ENCODE assay signal across 7 mouse cellular contexts in genomic region chr16:85899301-85899721, GRCm38 (mm10). TPM values are rescaled to one million over a fixed set of nuclear protein-coding genes. Genes with fewer than 3 reads are reported as not detected.
DNase-seq lines count a peak whose midpoint lies in the region; ATAC-seq lines count a peak whose summit lies in the region.

No protein-coding gene starts in this region.

- H3K9ac ChIP-seq in liver, embryonic 15.5 days = no peak overlapping the region
- H3K9ac ChIP-seq in neural tube, embryonic 14.5 days (replicated peaks; ENCODE audit: low read depth, low read length) = peak overlapping the region; percentile 57

- peak overlapping the region; percentile 62; the same call in 1 of the 2 replicates for H3K4me2 ChIP-seq in liver, embryonic 15.5 days
- H3K4me2 ChIP-seq in neural tube, embryonic 14.5 days (ENCODE audit: low read depth, low read length) = peak overlapping the region; percentile 94

- no peak for ATAC-seq in liver, embryonic 15.5 days (ENCODE audit: insufficient read depth)
- ATAC-seq in neural tube, embryonic 14.5 days (ENCODE audit: low read depth) = peak; percentile 52

- DNase-seq in ZHBTc4 (ENCODE audit: low read depth, low spot score) = peak; percentile 57
- peak; percentile 44 to 59 for DNase-seq in cerebellum, postnatal 25 days
- DNase-seq in gastrocnemius, postnatal 36 days = peak; percentile 33 to 43
- DNase-seq in kidney, adult 11 months = peak; percentile 10
- no peak for DNase-seq in yolk sac, embryonic 10.5 days (ENCODE audit: low spot score)

- no peak overlapping the region for H3K27ac ChIP-seq in liver, embryonic 15.5 days (replicated peaks)
- no peak overlapping the region for H3K27ac ChIP-seq in neural tube, embryonic 14.5 days (ENCODE audit: low read depth, low read length)

- H3K4me1 ChIP-seq in liver, embryonic 15.5 days (replicated peaks) = no peaks in the 10 kb centered on the region
- peaks cover 3% of the 10 kb centered on the region; the same call in 1 of the 2 replicates for H3K4me1 ChIP-seq in neural tube, embryonic 14.5 days (ENCODE audit: control insufficient read depth, insufficient read depth, low read length)

- peak overlapping the region; percentile 47; the same call in 1 of the 2 replicates for H3K4me3 ChIP-seq in liver, embryonic 15.5 days (replicated peaks)
- H3K4me3 ChIP-seq in neural tube, embryonic 14.5 days (ENCODE audit: low read depth, low read length) = peak overlapping the region; percentile 60

- H3K27me3 ChIP-seq in liver, embryonic 15.5 days = peaks cover 39% of the 10 kb centered on the region
- peaks cover 4% of the 10 kb centered on the region; the same call in 1 of the 2 replicates for H3K27me3 ChIP-seq in neural tube, embryonic 14.5 days (ENCODE audit: control insufficient read depth, insufficient read depth, low read length)

- 16% methylated on average over 25 of the region's 25 CpGs for WGBS in liver, embryonic 15.5 days (ENCODE audit: insufficient replicate concordance)
- 18% methylated on average over 25 of the region's 25 CpGs for WGBS in neural tube, embryonic 14.5 days

- H3K36me3 ChIP-seq in liver, embryonic 15.5 days (replicated peaks) = no peaks in the 10 kb centered on the region
- H3K36me3 ChIP-seq in neural tube, embryonic 14.5 days (ENCODE audit: control insufficient read depth, insufficient read depth, low read length) = no peaks in the 10 kb centered on the region

- intact Hi-C loops in gastrocnemius, postnatal 36 days (cut with DNase I) = loop anchor here (10.0 kb wide), 1 partner anchor 85 kb away; no protein-coding TSS in a partner anchor

- no peaks in the 10 kb centered on the region for H3K9me3 ChIP-seq in liver, embryonic 15.5 days (replicated peaks)
- H3K9me3 ChIP-seq in neural tube, embryonic 14.5 days (ENCODE audit: control insufficient read depth, low read length) = no peaks in the 10 kb centered on the region

RNA-seq across cellular contexts. Expression of gene Adamts5, which starts 2.3 kb away (rescaled TPM):
- total RNA-seq in gastrocnemius, postnatal 36 days (2021) = 1 to 10 TPM; 5.5 to 5.7 TPM
- 0.37 and 0.46 TPM in 2 replicates for polyA plus RNA-seq in liver, embryonic 15.5 days (2015; fragmentation: Nextera tagmentation; extraction: Ambion mirVana)
- 3.2 and 4.9 TPM in 2 replicates for polyA plus RNA-seq in neural tube, embryonic 14.5 days (2014; fragmentation: Nextera tagmentation; extraction: Ambion mirVana)
